Mouse (Mus musculus): ENCODE results near the gene Olfr561.

The Olfr561 gene

GRCm38 (mm10) chr7:102770921-102771320, at the start of gene Olfr561:
Gene Olfr561 (plus strand): TSS chr7:102771221.
- DNase-seq (ENCODE audit: inconsistent ontology term) = no peak

DNA sequence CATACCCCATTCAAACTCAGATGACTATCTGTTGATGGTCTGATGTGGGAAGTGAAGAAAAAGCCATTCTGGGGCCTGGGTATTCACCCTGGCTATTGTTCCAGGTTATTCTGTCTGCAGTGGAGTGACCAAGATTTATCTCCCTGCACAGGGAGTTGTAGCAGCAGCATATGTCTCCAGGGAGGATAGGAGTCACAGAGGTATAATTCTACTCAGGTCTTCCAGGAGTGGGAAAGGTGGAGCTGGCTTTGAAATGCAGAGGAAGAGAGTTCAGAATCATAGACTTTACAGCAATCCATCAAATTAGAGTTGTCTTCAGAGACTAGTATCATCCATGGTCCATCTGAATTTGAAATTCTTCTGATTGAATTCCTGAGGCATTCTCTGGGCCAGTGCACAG, 43.6 kb upstream of the Olfr561 start, which contains the start of gene Olfr559:
TSS of gene Olfr559 (minus strand) at position 101 of the 400 bp plus-strand sequence.
- no peak for DNase-seq (ENCODE audit: inconsistent ontology term)

DNA sequence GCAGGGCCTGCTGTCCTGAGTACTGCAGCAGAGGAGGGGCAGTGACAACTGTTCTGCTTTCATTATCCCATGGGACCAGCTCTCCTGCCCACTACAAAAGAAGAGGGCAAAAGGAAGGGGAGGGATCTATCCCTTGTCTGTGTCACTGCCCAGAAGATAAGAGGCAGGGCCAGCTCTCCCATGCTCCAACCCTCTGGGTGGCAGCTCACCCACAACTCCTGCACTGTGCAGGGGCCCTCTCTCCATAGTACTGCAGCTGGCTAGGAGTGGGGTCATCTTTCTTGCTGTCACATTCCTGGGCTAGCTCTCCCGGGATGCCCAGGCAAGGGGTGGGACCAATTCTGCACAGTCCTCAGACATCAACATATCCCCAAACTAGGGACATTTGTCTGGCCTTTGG, 37.2 kb upstream of the Olfr561 start:
- DNase-seq (ENCODE audit: inconsistent ontology term) = no peak

GRCm38 (mm10) chr7:102737705-102738104, 33.3 kb upstream of the Olfr561 start:
- no peak for DNase-seq (ENCODE audit: inconsistent ontology term)

DNA sequence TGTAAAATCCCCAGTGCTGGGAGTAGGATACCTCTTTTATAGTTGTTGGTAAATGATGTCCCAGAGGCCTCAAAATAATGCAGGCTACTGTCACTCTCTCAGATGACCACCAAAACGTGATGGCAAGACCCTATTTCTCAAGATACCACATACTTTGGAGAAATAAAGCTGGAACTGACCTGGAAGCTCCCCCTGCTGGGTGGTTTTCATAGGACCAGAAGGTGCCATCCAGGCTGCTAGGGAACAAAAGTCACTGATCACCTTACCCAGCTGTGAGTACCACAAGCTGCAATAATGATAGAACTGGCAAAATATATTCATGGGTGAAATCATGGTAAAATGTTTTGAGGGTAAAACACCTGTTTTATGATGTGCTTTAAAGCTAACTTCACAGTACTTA, 18.9 kb upstream of the Olfr561 start:
- no peak for DNase-seq (ENCODE audit: inconsistent ontology term)

DNA sequence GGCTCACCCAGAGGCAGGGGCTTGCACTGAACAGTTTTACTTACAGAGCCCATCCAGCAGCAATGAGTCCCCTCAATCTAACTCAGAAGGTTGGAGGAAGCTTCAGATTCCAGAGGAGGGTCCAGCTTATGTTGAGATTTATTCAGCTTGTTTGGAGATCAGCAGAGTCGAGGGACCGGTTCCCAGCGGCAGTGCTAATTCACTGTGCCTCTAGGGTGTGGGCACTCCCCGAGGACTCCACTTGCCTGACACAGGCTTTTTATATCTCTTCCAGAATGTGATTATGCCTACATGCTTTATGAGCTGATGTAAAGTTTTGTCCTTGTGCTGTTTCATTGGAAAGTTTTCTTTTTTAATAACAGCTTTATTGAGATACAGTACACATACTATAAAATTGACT, 11.8 kb upstream of the Olfr561 start, which contains the start of the genes Olfr560 and Olfr78:
TSS of gene Olfr560 (minus strand) at position 101 of the 400 bp plus-strand sequence.
TSS of gene Olfr78 (minus strand) at position 206 of the 400 bp plus-strand sequence.
- no peak for DNase-seq (ENCODE audit: inconsistent ontology term)

- no peak for DNase-seq (ENCODE audit: inconsistent ontology term)
These were observed 32.2 kb downstream of the Olfr561 start, which contains the start of gene Olfr564 for GRCm38 (mm10) chr7:102803180-102803579. Gene Olfr564 (plus strand): TSS chr7:102803480.
